Mouse (Mus musculus) heart, postnatal 0 days (tissue): ENCODE results near the gene Stx3.

ENCODE experiments used
- CTCF ChIP-seq: IDR thresholded peaks from 2 replicates; pipeline ENCODE4 v1.5.1; 2016; ENCODE audit warnings: antibody characterized with exemption, control low read depth, low read depth
- EP300 ChIP-seq: IDR thresholded peaks from 2 replicates; pipeline ENCODE4 v1.6.1; 2016; ENCODE audit warnings: antibody characterized with exemption, low read depth

- TF ChIP-seq CTCF = no peak
- TF ChIP-seq EP300 = no peak
Measured at GRCm38 (mm10) chr19:11813136-11813535, 6.1 kb downstream of the Stx3 start.
